Comparison of ENCODE assay signal across 8 mouse cellular contexts in genomic region chr3:75556121-75556694, GRCm38 (mm10). TPM values are rescaled to one million over a fixed set of nuclear protein-coding genes. Genes with fewer than 3 reads are reported as not detected.
DNase-seq lines count a peak whose midpoint lies in the region; ATAC-seq lines count a peak whose summit lies in the region.

No protein-coding gene starts in this region.

- H3K27ac ChIP-seq in heart, embryonic 12.5 days (ENCODE audit: poor library complexity, severe bottlenecking): peak overlapping the region; percentile 69
- H3K27ac ChIP-seq in hindbrain, embryonic 13.5 days: peak overlapping the region; percentile 85

- no peaks in the 10 kb centered on the region for H3K36me3 ChIP-seq in heart, embryonic 12.5 days
- no peaks in the 10 kb centered on the region for H3K36me3 ChIP-seq in hindbrain, embryonic 13.5 days

- DNase-seq in heart, adult 11 months: no peak
- peak; percentile 54 for DNase-seq in embryo, embryonic 10.5 days (ENCODE audit: low spot score)
- DNase-seq in thymus, postnatal 10 days (ENCODE audit: low spot score in 2 of 2): peak; percentile 55 to 76
- no peak for DNase-seq in gastrocnemius, postnatal 25 days

- H3K4me2 ChIP-seq in heart, embryonic 12.5 days: peak overlapping the region; percentile 89
- H3K4me2 ChIP-seq in hindbrain, embryonic 13.5 days: peak overlapping the region; percentile 68

- ATAC-seq in heart, embryonic 12.5 days (ENCODE audit: insufficient number of reproducible peaks, low FRiP score): peak; percentile 54
- ATAC-seq in CD4-positive, CD25-positive, alpha-beta regulatory T cell, adult 4 months: peak; percentile 24
- ATAC-seq in hindbrain, embryonic 13.5 days (ENCODE audit: low FRiP score): peak; percentile 58; the same call in 1 of the 2 replicates
- ATAC-seq in megakaryocyte, adult 5-6 weeks (ENCODE audit: poor library complexity, severe bottlenecking): peak; percentile 26

- H3K4me3 ChIP-seq in heart, embryonic 12.5 days: peak overlapping the region; percentile 98
- H3K4me3 ChIP-seq in hindbrain, embryonic 13.5 days: peak overlapping the region; percentile 85

- under 1% methylated on average over 36 of the region's 36 CpGs for WGBS in heart, embryonic 12.5 days
- under 1% methylated on average over 36 of the region's 36 CpGs for WGBS in hindbrain, embryonic 13.5 days

- H3K4me1 ChIP-seq in heart, embryonic 12.5 days (replicated peaks): peaks cover 10% of the 10 kb centered on the region; the same call in 1 of the 2 replicates
- peaks cover 10% of the 10 kb centered on the region for H3K4me1 ChIP-seq in hindbrain, embryonic 13.5 days (replicated peaks)

- H3K9ac ChIP-seq in heart, embryonic 12.5 days: peak overlapping the region; percentile 96
- peak overlapping the region; percentile 93 for H3K9ac ChIP-seq in hindbrain, embryonic 13.5 days

- H3K9me3 ChIP-seq in heart, embryonic 12.5 days (replicated peaks): no peaks in the 10 kb centered on the region
- no peaks in the 10 kb centered on the region for H3K9me3 ChIP-seq in hindbrain, embryonic 13.5 days

- H3K27me3 ChIP-seq in heart, embryonic 12.5 days (replicated peaks): no peaks in the 10 kb centered on the region
- H3K27me3 ChIP-seq in hindbrain, embryonic 13.5 days: no peaks in the 10 kb centered on the region

RNA-seq across cellular contexts. Expression of gene Pdcd10, which starts 0.4 kb away (rescaled TPM):
- 62.5 and 64.4 TPM in 2 replicates for polyA plus RNA-seq in heart, embryonic 12.5 days (2016; fragmentation: Nextera tagmentation; extraction: Ambion mirVana)
- polyA plus RNA-seq in CD4-positive, CD25-positive, alpha-beta regulatory T cell, adult 4 months (2017; shearing (Covaris generic)): 100 to 1,000 TPM; 162 to 251 TPM
- polyA plus RNA-seq in hindbrain, embryonic 13.5 days (2015; fragmentation: Nextera tagmentation; extraction: Ambion mirVana): 69.4 and 85.8 TPM in 2 replicates
- total RNA-seq in megakaryocyte, adult 5-6 weeks (2015): 81.3 and 90.3 TPM in 2 replicates
- total RNA-seq in megakaryocyte, adult 5-6 weeks (2017): 150 and 165 TPM in 2 replicates
- 10 to 100 TPM; 15.4 to 18.6 TPM for total RNA-seq in gastrocnemius, postnatal 25 days (2021)

RNA-seq across cellular contexts. Expression of gene Serpini1, which starts 1.1 kb away (rescaled TPM):
- 0.75 and 0.94 TPM in 2 replicates for polyA plus RNA-seq in heart, embryonic 12.5 days (2016; fragmentation: Nextera tagmentation; extraction: Ambion mirVana)
- polyA plus RNA-seq in CD4-positive, CD25-positive, alpha-beta regulatory T cell, adult 4 months (2017; shearing (Covaris generic)): 10 to 100 TPM; 16.6 to 19.3 TPM
- polyA plus RNA-seq in hindbrain, embryonic 13.5 days (2015; fragmentation: Nextera tagmentation; extraction: Ambion mirVana): 128 and 131 TPM in 2 replicates
- 0.76 and 2.4 TPM in 2 replicates for total RNA-seq in megakaryocyte, adult 5-6 weeks (2015)
- 1.1 and 3.4 TPM in 2 replicates for total RNA-seq in megakaryocyte, adult 5-6 weeks (2017)
- under 1 TPM; 0.56 to 0.83 TPM for total RNA-seq in gastrocnemius, postnatal 25 days (2021)

Comparison
In these comparisons a context has a peak if more than half of its experiments do, and no peak if none do; other contexts are left out.
1. DNase-seq: peak in embryo, embryonic 10.5 days (single experiment) and thymus, postnatal 10 days (2 of 2); none in heart, adult 11 months (single experiment) and gastrocnemius, postnatal 25 days (single experiment).
2. Peak in every context shown above with its lines, with median percentiles within 50 percentile points of each other: ATAC-seq.